Mouse (Mus musculus): ENCODE data around the gene Vmn1r120.
"Not testable (repeated sequence)": the region's sequence is repeated elsewhere in the genome, so short reads cannot be mapped to it uniquely, and the experiment has no call there.

Gene Vmn1r120

GRCm38 (mm10) chr7:21053684-21054083 is at the start of gene Vmn1r120:
Vmn1r120 (minus strand) TSS chr7:21053784.
- DNase-seq: not testable (repeated sequence)

GRCm38 (mm10) chr7:21098413-21098812 is 44.8 kb upstream of the Vmn1r120 start, which contains the start of gene Vmn1r121:
Vmn1r121 (minus strand) TSS chr7:21098513.
- DNase-seq: not testable (repeated sequence)

GRCm38 (mm10) chr7:21012355-21012754 is 41.2 kb downstream of the Vmn1r120 start, which contains the start of gene Vmn1r119:
Vmn1r119 (minus strand) TSS chr7:21012455.
- DNase-seq: not testable (repeated sequence)
